Comparison of ENCODE assay signal across 8 mouse cellular contexts in genomic region chrX:36983654-36984311, GRCm38 (mm10). TPM values are rescaled to one million over a fixed set of nuclear protein-coding genes. Genes with fewer than 3 reads are reported as not detected.
A peak's percentile ranks its signal among the peaks of the same experiment; 100 is the strongest.
DNase-seq lines count a peak whose midpoint lies in the region; ATAC-seq lines count a peak whose summit lies in the region.
"Had no signal": no experiment of that assay in that cellular context is flagged by ENCODE, and none has a peak within 500 bp of the region (broad histone marks: within the 10 kb centered on the region; RNA-seq: fewer than 3 reads in every experiment).

No protein-coding gene starts in this region.

- H3K36me3 ChIP-seq in midbrain, embryonic 13.5 days = no peaks in the 10 kb centered on the region
- no peaks in the 10 kb centered on the region for H3K36me3 ChIP-seq in midbrain, embryonic 11.5 days (ENCODE audit: control insufficient read depth, insufficient read depth, low read length)
- H3K36me3 ChIP-seq in embryonic facial prominence, embryonic 13.5 days = no peaks in the 10 kb centered on the region
- H3K36me3 ChIP-seq in limb, embryonic 10.5 days = no peaks in the 10 kb centered on the region
- H3K36me3 ChIP-seq: liver, embryonic 15.5 days had no signal

- DNase-seq in midbrain, embryonic 11.5 days (ENCODE audit: low spot score, missing footprints) = no peak
- peak; percentile 53 for DNase-seq in limb, embryonic 10.5 days (ENCODE audit: low spot score)
- peak; percentile 26 for DNase-seq in skeletal muscle tissue, adult 2 months (ENCODE audit: low read depth, low spot score)
- no peak for DNase-seq in urinary bladder, adult 18-20 months (ENCODE audit: low spot score in 2 of 2)
- DNase-seq in c-Kit-positive CD71-positive TER-119-positive erythroid progenitor cells, embryonic 14.5 days (ENCODE audit: low spot score) = no peak

- peaks cover 24% of the 10 kb centered on the region for H3K4me1 ChIP-seq in midbrain, embryonic 13.5 days (replicated peaks)
- peaks cover 4% of the 10 kb centered on the region; the same call in 1 of the 2 replicates for H3K4me1 ChIP-seq in midbrain, embryonic 11.5 days (ENCODE audit: control insufficient read depth, insufficient read depth, low read length)
- H3K4me1 ChIP-seq in embryonic facial prominence, embryonic 13.5 days = peaks cover 30% of the 10 kb centered on the region; the same call in 1 of the 2 replicates
- H3K4me1 ChIP-seq in limb, embryonic 10.5 days = peaks cover 37% of the 10 kb centered on the region
- H3K4me1 ChIP-seq: liver, embryonic 15.5 days had no signal

- H3K4me3 ChIP-seq in midbrain, embryonic 13.5 days (replicated peaks) = no peak overlapping the region
- no peak overlapping the region for H3K4me3 ChIP-seq in midbrain, embryonic 11.5 days (ENCODE audit: low read depth, low read length)
- no peak overlapping the region for H3K4me3 ChIP-seq in embryonic facial prominence, embryonic 13.5 days
- peak overlapping the region; percentile 17; the same call in 1 of the 2 replicates for H3K4me3 ChIP-seq in limb, embryonic 10.5 days
- H3K4me3 ChIP-seq: liver, embryonic 15.5 days had no signal

- WGBS in midbrain, embryonic 13.5 days = 59% methylated on average over 11 of the region's 11 CpGs
- WGBS in midbrain, embryonic 11.5 days = 67% methylated on average over 11 of the region's 11 CpGs
- 35% methylated on average over 11 of the region's 11 CpGs for WGBS in embryonic facial prominence, embryonic 13.5 days
- 32% methylated on average over 11 of the region's 11 CpGs for whole genome bisulfite sequencing in limb, embryonic 10.5 days

- H3K4me2 ChIP-seq in midbrain, embryonic 13.5 days (replicated peaks) = no peak overlapping the region
- H3K4me2 ChIP-seq in midbrain, embryonic 11.5 days = no peak overlapping the region
- H3K4me2 ChIP-seq in embryonic facial prominence, embryonic 13.5 days = peak overlapping the region; percentile 47
- H3K4me2 ChIP-seq: liver, embryonic 15.5 days had no signal

- no peak overlapping the region; the same call in 1 of the 2 replicates for H3K27ac ChIP-seq in midbrain, embryonic 13.5 days
- no peak overlapping the region for H3K27ac ChIP-seq in midbrain, embryonic 11.5 days (ENCODE audit: low read depth, low read length)
- peak overlapping the region; percentile 71 for H3K27ac ChIP-seq in embryonic facial prominence, embryonic 13.5 days
- peak overlapping the region; percentile 79 for H3K27ac ChIP-seq in limb, embryonic 10.5 days
- H3K27ac ChIP-seq: liver, embryonic 15.5 days had no signal

- 0 out of 2 replicates have a peak, but pooled peaks have one; percentile 9 for ATAC-seq in midbrain, embryonic 13.5 days
- no peak for ATAC-seq in midbrain, embryonic 11.5 days (ENCODE audit: low FRiP score)
- 0 out of 2 replicates have a peak, but pooled peaks have one; percentile 43 for ATAC-seq in embryonic facial prominence, embryonic 13.5 days (ENCODE audit: insufficient number of reproducible peaks, insufficient read depth, low FRiP score, low TSS enrichment, low read depth)

- no peaks in the 10 kb centered on the region for H3K9me3 ChIP-seq in midbrain, embryonic 13.5 days
- no peaks in the 10 kb centered on the region for H3K9me3 ChIP-seq in midbrain, embryonic 11.5 days (ENCODE audit: control insufficient read depth, low read length)
- no peaks in the 10 kb centered on the region for H3K9me3 ChIP-seq in embryonic facial prominence, embryonic 13.5 days
- no peaks in the 10 kb centered on the region for H3K9me3 ChIP-seq in limb, embryonic 10.5 days (replicated peaks)
- H3K9me3 ChIP-seq: liver, embryonic 15.5 days had no signal

- H3K9ac ChIP-seq in midbrain, embryonic 13.5 days (replicated peaks) = no peak overlapping the region
- no peak overlapping the region for H3K9ac ChIP-seq in midbrain, embryonic 11.5 days (ENCODE audit: low read length)
- no peak overlapping the region for H3K9ac ChIP-seq in embryonic facial prominence, embryonic 13.5 days
- H3K9ac ChIP-seq: liver, embryonic 15.5 days had no signal

- no peaks in the 10 kb centered on the region for H3K27me3 ChIP-seq in midbrain, embryonic 13.5 days
- H3K27me3 ChIP-seq in midbrain, embryonic 11.5 days (ENCODE audit: control insufficient read depth, insufficient read depth, low read length) = no peaks in the 10 kb centered on the region
- H3K27me3 ChIP-seq in embryonic facial prominence, embryonic 13.5 days = no peaks in the 10 kb centered on the region
- H3K27me3 ChIP-seq in limb, embryonic 10.5 days (ENCODE audit: low read depth, poor library complexity, severe bottlenecking) = peaks cover 4% of the 10 kb centered on the region; the same call in 1 of the 2 replicates

RNA-seq across cellular contexts. Expression of gene Sept6, which starts 7.8 kb away (rescaled TPM):
- 67.0 and 68.5 TPM in 2 replicates for polyA plus RNA-seq in midbrain, embryonic 13.5 days (2015; fragmentation: Nextera tagmentation; extraction: Ambion mirVana)
- 47.5 and 50.0 TPM in 2 replicates for polyA plus RNA-seq in midbrain, embryonic 11.5 days (2014; fragmentation: Nextera tagmentation; extraction: Ambion mirVana)
- polyA plus RNA-seq in embryonic facial prominence, embryonic 13.5 days (2015; fragmentation: Nextera tagmentation; extraction: Ambion mirVana) = 38.3 and 40.0 TPM in 2 replicates
- 38.8 and 59.0 TPM in 2 replicates for polyA plus RNA-seq in limb, embryonic 10.5 days (2016; fragmentation: Nextera tagmentation; extraction: Ambion mirVana)

Comparison
In these comparisons a context has a peak if more than half of its experiments do, and no peak if none do; other contexts are left out.
1. H3K27ac ChIP-seq: peak in embryonic facial prominence, embryonic 13.5 days (single experiment) and limb, embryonic 10.5 days (single experiment); none in midbrain, embryonic 13.5 days (single experiment) and midbrain, embryonic 11.5 days (single experiment).
2. DNase-seq: peak in limb, embryonic 10.5 days (single experiment) and skeletal muscle tissue, adult 2 months (single experiment); none in midbrain, embryonic 11.5 days (single experiment), urinary bladder, adult 18-20 months (0 of 2) and c-Kit-positive CD71-positive TER-119-positive erythroid progenitor cells, embryonic 14.5 days (single experiment).